Mouse (Mus musculus): ENCODE results near the gene Mbd3.

GRCm38 (mm10) chr10:80343425-80343895 is 55.9 kb downstream of the Mbd3 start:
- TF ChIP-seq POLR2A (IDR thresholded peaks at IDR 0.05; ENCODE audit: control insufficient read depth, low read depth, low read length) = no peak
- TF ChIP-seq CTCF (IDR thresholded peaks at IDR 0.05; ENCODE audit: control insufficient read depth, insufficient read depth, insufficient replicate concordance, low read depth, low read length) = no peak
